Mouse (Mus musculus): ENCODE data around the gene Ppp1r1c. TPM values are rescaled to one million over a fixed set of nuclear protein-coding genes. Genes with fewer than 3 reads are reported as not detected.
"Not testable (repeated sequence)": the region's sequence is repeated elsewhere in the genome, so short reads cannot be mapped to it uniquely, and the experiment has no call there.

Ppp1r1c gene
- polyA plus RNA-seq, 1 experiment: not detected

GRCm38 (mm10) chr2:79815708-79816484 lies 108.3 kb downstream of the Ppp1r1c start:
- H3K79me2 ChIP-seq (ENCODE audit: control insufficient read depth, insufficient read depth): no peaks in the 10 kb centered on the region
- no peak overlapping the region for H3ac ChIP-seq (ENCODE audit: control insufficient read depth, insufficient read length)
- TF ChIP-seq E2F4 (IDR thresholded peaks at IDR 0.05; ENCODE audit: insufficient read depth): no peak
- no peak for TF ChIP-seq POLR2AphosphoS2 (IDR thresholded peaks at IDR 0.05; ENCODE audit: insufficient read length, low read depth)
- TF ChIP-seq USF1 (IDR thresholded peaks at IDR 0.05; ENCODE audit: low read depth): no peak
- TF ChIP-seq MYOG (IDR thresholded peaks at IDR 0.05; ENCODE audit: control insufficient read depth in 1 of 3, insufficient read depth in 1 of 3, insufficient read length in 2 of 3, low read depth in 2 of 3): no peak
- no peak for TF ChIP-seq MAX (IDR thresholded peaks at IDR 0.05; ENCODE audit: low read depth)
- no peak for TF ChIP-seq REST (IDR thresholded peaks at IDR 0.05; ENCODE audit: insufficient read depth, insufficient read length)
- no peak for TF ChIP-seq POLR2A (IDR thresholded peaks at IDR 0.05; ENCODE audit: insufficient read length, low read depth)
- no peak for TF ChIP-seq CEBPB (IDR thresholded peaks at IDR 0.05; ENCODE audit: insufficient read depth, poor library complexity, severe bottlenecking)
- no peak for TF ChIP-seq MYOD1 (IDR thresholded peaks at IDR 0.05; ENCODE audit: control insufficient read depth in 1 of 3, insufficient read length in 2 of 3, low read depth in 2 of 3)
- H3K36me3 ChIP-seq (ENCODE audit: control insufficient read depth, insufficient read depth): no peaks in the 10 kb centered on the region
- no peak overlapping the region for H3K4me3 ChIP-seq
- no peaks in the 10 kb centered on the region for H3K27me3 ChIP-seq (ENCODE audit: control insufficient read depth, insufficient read depth, insufficient read length)
- H3K4me2 ChIP-seq (ENCODE audit: low read depth): no peak overlapping the region

DNA sequence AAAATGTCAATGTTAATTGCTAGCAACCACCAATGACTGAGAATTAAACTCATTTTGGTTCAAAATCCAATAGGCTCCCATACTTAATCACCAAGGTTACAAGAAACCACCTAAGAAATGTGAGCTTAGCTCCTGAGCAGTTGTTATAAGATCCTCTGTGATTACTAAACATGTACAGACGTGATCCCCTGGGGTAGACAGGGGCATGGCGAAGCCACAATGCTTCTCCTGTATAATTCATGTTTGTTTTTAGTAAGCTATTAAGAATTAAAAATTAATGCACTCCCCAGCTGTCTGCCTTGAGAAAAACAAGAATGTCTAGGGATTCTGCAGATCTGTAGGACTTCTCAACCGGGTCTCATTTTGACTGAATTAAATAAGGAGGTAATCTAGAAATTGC lies 112.0 kb downstream of the Ppp1r1c start:
- no peaks in the 10 kb centered on the region for H3K27me3 ChIP-seq (ENCODE audit: control insufficient read depth, insufficient read depth, insufficient read length)
- no peak overlapping the region for H3K4me2 ChIP-seq (ENCODE audit: low read depth)
- no peak for TF ChIP-seq SRF (IDR thresholded peaks at IDR 0.05; ENCODE audit: control insufficient read depth, insufficient read length, low read depth)
- no peak for TF ChIP-seq TCF3 (IDR thresholded peaks at IDR 0.05; ENCODE audit: insufficient read length, low read depth)
- TF ChIP-seq USF1 (IDR thresholded peaks at IDR 0.05; ENCODE audit: low read depth): no peak
- no peaks in the 10 kb centered on the region for H3K36me3 ChIP-seq (ENCODE audit: control insufficient read depth, insufficient read depth)
- no peak overlapping the region for H3K4me3 ChIP-seq
- H3K79me2 ChIP-seq (ENCODE audit: control insufficient read depth, insufficient read depth): no peaks in the 10 kb centered on the region
- no peak overlapping the region for H3ac ChIP-seq (ENCODE audit: control insufficient read depth, insufficient read length)

GRCm38 (mm10) chr2:79825853-79826252 lies 118.3 kb downstream of the Ppp1r1c start:
- H3K36me3 ChIP-seq (ENCODE audit: control insufficient read depth, insufficient read depth): no peaks in the 10 kb centered on the region

DNA sequence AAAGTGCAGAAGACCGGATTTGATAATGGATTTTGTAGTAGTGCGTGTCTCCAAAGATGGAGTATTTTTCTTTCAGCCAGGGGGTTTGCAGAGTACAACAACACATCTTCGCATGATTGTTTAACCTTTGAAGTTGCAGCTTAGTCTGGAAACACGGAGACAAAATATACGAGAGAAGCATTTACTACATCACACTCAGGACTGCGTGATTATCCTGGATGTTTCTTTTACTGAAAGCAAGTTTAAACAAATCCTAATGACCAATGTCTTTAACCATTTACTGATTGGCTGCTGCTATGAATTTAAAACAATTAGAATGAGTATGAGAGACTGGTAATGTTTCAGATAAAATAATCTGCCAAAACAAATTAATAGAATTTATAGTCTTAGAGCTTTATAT lies 131.5 kb downstream of the Ppp1r1c start:
- no peak for TF ChIP-seq CEBPB (IDR thresholded peaks at IDR 0.05; ENCODE audit: insufficient read depth, poor library complexity, severe bottlenecking)
- TF ChIP-seq MAX (IDR thresholded peaks at IDR 0.05; ENCODE audit: low read depth): no peak
- TF ChIP-seq MYOD1 (IDR thresholded peaks at IDR 0.05; ENCODE audit: control insufficient read depth in 1 of 3, insufficient read length in 2 of 3, low read depth in 2 of 3): no peak
- no peak for TF ChIP-seq REST (IDR thresholded peaks at IDR 0.05; ENCODE audit: insufficient read depth, insufficient read length)
- TF ChIP-seq USF1 (IDR thresholded peaks at IDR 0.05; ENCODE audit: low read depth): no peak
- TF ChIP-seq TCF12 (IDR thresholded peaks at IDR 0.05; ENCODE audit: insufficient read depth, poor library complexity, severe bottlenecking): no peak
- no peak for TF ChIP-seq E2F4 (IDR thresholded peaks at IDR 0.05; ENCODE audit: insufficient read depth)
- TF ChIP-seq TCF3 (IDR thresholded peaks at IDR 0.05; ENCODE audit: insufficient read length, low read depth): no peak
- no peak for TF ChIP-seq SRF (IDR thresholded peaks at IDR 0.05; ENCODE audit: control insufficient read depth, insufficient read length, low read depth)
- no peak for TF ChIP-seq POLR2A (IDR thresholded peaks at IDR 0.05; ENCODE audit: insufficient read length, low read depth)
- Histone ChIP-seq H3K36me3 (ENCODE audit: control insufficient read depth, insufficient read depth) (no peaks in the 10 kb centered on the region), H3K4me3 (no peak overlapping the region), H3K27me3 (ENCODE audit: control insufficient read depth, insufficient read depth, insufficient read length) (peaks cover 10% of the 10 kb centered on the region), H3ac (ENCODE audit: control insufficient read depth, insufficient read length) (no peak overlapping the region), H3K79me2 (ENCODE audit: control insufficient read depth, insufficient read depth) (no peaks in the 10 kb centered on the region), H3K4me2 (ENCODE audit: low read depth) (no peak overlapping the region)

More at GRCm38 (mm10) chr2:79825853-79826252, 118.3 kb downstream of the Ppp1r1c start:
- no peaks in the 10 kb centered on the region for H3K79me2 ChIP-seq (ENCODE audit: control insufficient read depth, insufficient read depth)
- TF ChIP-seq REST (IDR thresholded peaks at IDR 0.05; ENCODE audit: insufficient read depth, insufficient read length): no peak
- TF ChIP-seq MYOG (IDR thresholded peaks at IDR 0.05; ENCODE audit: control insufficient read depth in 1 of 3, insufficient read depth in 1 of 3, insufficient read length in 2 of 3, low read depth in 2 of 3): no peak
- no peak for TF ChIP-seq USF1 (IDR thresholded peaks at IDR 0.05; ENCODE audit: low read depth)
- no peak for TF ChIP-seq CEBPB (IDR thresholded peaks at IDR 0.05; ENCODE audit: insufficient read depth, poor library complexity, severe bottlenecking)
- no peak for TF ChIP-seq POLR2A (IDR thresholded peaks at IDR 0.05; ENCODE audit: insufficient read length, low read depth)
- TF ChIP-seq SRF (IDR thresholded peaks at IDR 0.05; ENCODE audit: control insufficient read depth, insufficient read length, low read depth): no peak
- no peak for TF ChIP-seq MAX (IDR thresholded peaks at IDR 0.05; ENCODE audit: low read depth)
- TF ChIP-seq MYOD1 (IDR thresholded peaks at IDR 0.05; ENCODE audit: control insufficient read depth in 1 of 3, insufficient read length in 2 of 3, low read depth in 2 of 3): no peak
- no peak for TF ChIP-seq TCF3 (IDR thresholded peaks at IDR 0.05; ENCODE audit: insufficient read length, low read depth)
- TF ChIP-seq POLR2AphosphoS2 (IDR thresholded peaks at IDR 0.05; ENCODE audit: insufficient read length, low read depth): no peak
- no peak for TF ChIP-seq TCF12 (IDR thresholded peaks at IDR 0.05; ENCODE audit: insufficient read depth, poor library complexity, severe bottlenecking)
- TF ChIP-seq E2F4 (IDR thresholded peaks at IDR 0.05; ENCODE audit: insufficient read depth): no peak
- no peak overlapping the region for H3K4me2 ChIP-seq (ENCODE audit: low read depth)
- no peak overlapping the region for H3K4me3 ChIP-seq
- no peak overlapping the region for H3ac ChIP-seq (ENCODE audit: control insufficient read depth, insufficient read length)
- no peaks in the 10 kb centered on the region for H3K27me3 ChIP-seq (ENCODE audit: control insufficient read depth, insufficient read depth, insufficient read length)

DNA sequence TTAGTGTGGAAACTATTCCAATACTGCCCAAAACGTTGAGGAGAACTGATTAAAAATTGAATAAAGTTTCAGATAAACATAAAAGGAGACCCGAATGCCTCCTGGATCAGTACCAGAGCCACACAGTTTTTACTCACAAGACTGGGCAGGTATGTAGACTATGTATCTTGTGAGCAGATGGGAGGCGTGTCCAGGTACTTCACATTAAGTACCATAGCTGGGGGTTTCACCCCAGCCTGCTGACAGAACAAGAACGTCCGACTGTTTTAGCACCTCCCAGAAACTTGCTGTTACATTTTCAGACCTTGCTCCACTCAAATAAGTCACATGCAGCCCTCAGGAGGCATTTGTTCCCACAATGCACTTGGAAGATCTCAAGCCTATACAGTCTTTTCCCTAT lies 131.9 kb downstream of the Ppp1r1c start:
- H3K79me2 ChIP-seq (ENCODE audit: control insufficient read depth, insufficient read depth): no peaks in the 10 kb centered on the region
- H3K4me2 ChIP-seq (ENCODE audit: low read depth): no peak overlapping the region
- H3K27me3 ChIP-seq (ENCODE audit: control insufficient read depth, insufficient read depth, insufficient read length): peaks cover 9% of the 10 kb centered on the region
- no peak overlapping the region for H3ac ChIP-seq (ENCODE audit: control insufficient read depth, insufficient read length)
- no peak for TF ChIP-seq POLR2AphosphoS2 (IDR thresholded peaks at IDR 0.05; ENCODE audit: insufficient read length, low read depth)
- no peak for TF ChIP-seq E2F4 (IDR thresholded peaks at IDR 0.05; ENCODE audit: insufficient read depth)
- no peak for TF ChIP-seq SRF (IDR thresholded peaks at IDR 0.05; ENCODE audit: control insufficient read depth, insufficient read length, low read depth)
- TF ChIP-seq REST (IDR thresholded peaks at IDR 0.05; ENCODE audit: insufficient read depth, insufficient read length): no peak
- TF ChIP-seq USF1 (IDR thresholded peaks at IDR 0.05; ENCODE audit: low read depth): no peak
- TF ChIP-seq POLR2A (IDR thresholded peaks at IDR 0.05; ENCODE audit: insufficient read length, low read depth): no peak
- no peak for TF ChIP-seq CEBPB (IDR thresholded peaks at IDR 0.05; ENCODE audit: insufficient read depth, poor library complexity, severe bottlenecking)
- no peak for TF ChIP-seq MYOG (IDR thresholded peaks at IDR 0.05; ENCODE audit: control insufficient read depth in 1 of 3, insufficient read depth in 1 of 3, insufficient read length in 2 of 3, low read depth in 2 of 3)
- TF ChIP-seq TCF12 (IDR thresholded peaks at IDR 0.05; ENCODE audit: insufficient read depth, poor library complexity, severe bottlenecking): no peak
- TF ChIP-seq MYOD1 (IDR thresholded peaks at IDR 0.05; ENCODE audit: control insufficient read depth in 1 of 3, insufficient read length in 2 of 3, low read depth in 2 of 3): no peak
- TF ChIP-seq TCF3 (IDR thresholded peaks at IDR 0.05; ENCODE audit: insufficient read length, low read depth): no peak
- TF ChIP-seq MAX (IDR thresholded peaks at IDR 0.05; ENCODE audit: low read depth): no peak
- H3K4me3 ChIP-seq: no peak overlapping the region
- no peaks in the 10 kb centered on the region for H3K36me3 ChIP-seq (ENCODE audit: control insufficient read depth, insufficient read depth)

DNA sequence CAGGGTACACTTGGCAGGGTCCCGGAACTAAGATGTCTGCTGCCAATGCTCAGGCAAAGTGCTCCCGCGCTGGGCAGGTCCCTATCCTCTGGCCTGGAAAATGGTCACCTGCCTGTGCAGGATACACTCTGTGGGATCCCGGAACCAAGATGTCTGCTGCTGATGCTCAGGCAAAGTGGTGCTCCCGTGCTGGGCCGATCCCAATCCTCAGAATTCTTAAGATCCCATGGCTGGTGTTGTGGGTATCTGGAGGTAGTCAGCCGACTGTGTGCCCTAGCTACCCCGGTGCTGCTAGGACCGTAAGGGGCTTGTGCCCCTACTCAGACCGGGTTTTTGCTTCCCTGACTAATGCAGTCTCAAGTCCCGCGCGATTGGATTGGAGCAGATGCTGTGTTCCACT lies 139.8 kb downstream of the Ppp1r1c start:
- not testable (repeated sequence) for H3K4me3 ChIP-seq; H3K36me3 ChIP-seq (ENCODE audit: control insufficient read depth, insufficient read depth); H3ac ChIP-seq (ENCODE audit: control insufficient read depth, insufficient read length); H3K27me3 ChIP-seq (ENCODE audit: control insufficient read depth, insufficient read depth, insufficient read length); H3K4me2 ChIP-seq (ENCODE audit: low read depth); H3K79me2 ChIP-seq (ENCODE audit: control insufficient read depth, insufficient read depth)
